In the genomic region with DNA sequence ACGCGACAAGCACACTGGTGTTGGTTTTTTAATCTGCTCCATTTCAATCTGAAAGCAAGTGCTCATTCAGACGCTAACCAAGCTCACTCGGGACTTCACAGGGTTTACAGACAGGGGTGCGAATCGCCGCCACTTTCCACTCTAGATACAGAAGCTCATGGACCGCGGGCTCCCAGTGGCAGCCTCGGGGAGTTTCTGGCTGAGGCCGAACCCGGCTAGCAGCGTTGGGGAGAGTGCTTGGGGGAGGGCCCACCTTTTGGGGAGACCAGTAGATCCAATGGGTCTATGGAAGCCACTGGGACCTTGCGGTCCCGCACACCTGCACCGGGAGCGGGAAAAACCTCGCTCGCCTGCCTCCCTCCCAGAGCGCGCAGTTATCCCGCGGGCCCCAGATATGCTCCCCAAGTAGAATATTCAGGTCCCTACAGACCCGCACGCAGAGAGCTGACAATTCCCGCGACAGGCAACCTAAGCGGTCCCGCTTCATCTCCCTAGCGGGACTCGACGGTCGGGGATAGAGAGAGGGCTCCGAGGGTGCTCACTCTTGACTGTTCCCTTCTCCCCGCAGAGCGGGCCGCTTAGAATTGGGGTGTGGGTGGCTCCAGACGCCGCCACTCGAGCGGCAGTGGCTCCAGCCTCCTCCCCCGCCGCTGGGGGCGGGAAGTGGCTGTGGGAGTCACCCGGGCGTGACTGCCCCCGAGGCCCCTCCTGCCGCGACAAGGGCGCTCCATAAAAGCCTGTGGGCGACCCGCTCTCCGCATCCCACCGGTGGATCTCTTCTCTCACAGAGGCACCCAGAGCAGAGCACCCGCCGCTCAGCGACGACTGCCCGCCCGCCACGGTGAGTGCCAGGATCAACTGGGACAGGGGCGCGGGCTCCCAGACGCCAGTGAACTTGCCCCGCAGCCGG, we compare ENCODE assay signal across 7 mouse cellular contexts. TPM values are rescaled to one million over a fixed set of nuclear protein-coding genes. Genes with fewer than 3 reads are reported as not detected.
DNase-seq lines count a peak whose midpoint lies in the region; ATAC-seq and TF ChIP-seq lines count a peak whose summit lies in the region.

Gene Npy, plus strand, starts transcription at position 750 of the 910 bp plus-strand sequence.

- peak within 1 kb of the TSS; percentile 52 to 71 for H3K4me3 ChIP-seq in ES-E14 (ENCODE audit: insufficient read depth in 1 of 2, low read depth in 1 of 2, low read length in 2 of 2, poor library complexity in 1 of 2, severe bottlenecking in 1 of 2)
- H3K4me3 ChIP-seq in embryonic facial prominence, embryonic 11.5 days (ENCODE audit: low read depth, low read length): peak within 1 kb of the TSS; percentile 36
- peak within 1 kb of the TSS; percentile 42 for H3K4me3 ChIP-seq in lung, embryonic 15.5 days

- peak within 1 kb of the TSS; percentile 35; the same call in 1 of the 2 replicates for H3K9ac ChIP-seq in ES-E14 (ENCODE audit: insufficient read depth, low read depth, low read length, poor library complexity, severe bottlenecking)
- peak within 1 kb of the TSS; percentile 13; the same call in 1 of the 2 replicates for H3K9ac ChIP-seq in embryonic facial prominence, embryonic 11.5 days (replicated peaks; ENCODE audit: low read length)
- H3K9ac ChIP-seq in lung, embryonic 15.5 days: no peak within 1 kb of the TSS; the same call in 1 of the 2 replicates

- peak within 1 kb of the TSS; percentile 71 for H3K4me2 ChIP-seq in embryonic facial prominence, embryonic 11.5 days (ENCODE audit: low read depth, low read length)
- peak within 1 kb of the TSS; percentile 87 for H3K4me2 ChIP-seq in lung, embryonic 15.5 days

- H3K9me3 ChIP-seq in ES-E14 (ENCODE audit: control insufficient read depth, insufficient read depth, low read depth, low read length): no peaks in the 10 kb centered on the region
- H3K9me3 ChIP-seq in embryonic facial prominence, embryonic 11.5 days (replicated peaks; ENCODE audit: control insufficient read depth, low read length): no peaks in the 10 kb centered on the region
- no peaks in the 10 kb centered on the region for H3K9me3 ChIP-seq in lung, embryonic 15.5 days

- no peaks in the 10 kb centered on the region for H3K4me1 ChIP-seq in ES-E14 (ENCODE audit: control insufficient read depth in 2 of 2, insufficient read depth in 2 of 2, low read length in 2 of 2, poor library complexity in 1 of 2)
- peaks cover 3% of the 10 kb centered on the region for H3K4me1 ChIP-seq in embryonic facial prominence, embryonic 11.5 days (ENCODE audit: control insufficient read depth, insufficient read depth, low read length)
- H3K4me1 ChIP-seq in lung, embryonic 15.5 days: peaks cover 11% of the 10 kb centered on the region

- H3K27me3 ChIP-seq in embryonic facial prominence, embryonic 11.5 days (ENCODE audit: control insufficient read depth, insufficient read depth, low read length): peaks cover 30% of the 10 kb centered on the region
- peaks cover 75% of the 10 kb centered on the region for H3K27me3 ChIP-seq in lung, embryonic 15.5 days

- no peak within 1 kb of the TSS for H3K27ac ChIP-seq in ES-E14 (ENCODE audit: insufficient read depth, low read depth, low read length, poor library complexity, severe bottlenecking)
- H3K27ac ChIP-seq in embryonic facial prominence, embryonic 11.5 days (replicated peaks; ENCODE audit: low read depth, low read length): no peak within 1 kb of the TSS
- H3K27ac ChIP-seq in lung, embryonic 15.5 days: no peak within 1 kb of the TSS

- peak; percentile 1 to 2 for DNase-seq in B cell, adult 2 months
- no peak for DNase-seq in ES-E14 (ENCODE audit: low read depth, low spot score)
- peak; percentile 44 for DNase-seq in embryonic facial prominence, embryonic 11.5 days (ENCODE audit: low spot score)
- DNase-seq in heart, postnatal 4 days: peak; percentile 32
- no peak for DNase-seq in large intestine, adult 2 months (ENCODE audit: low read depth, low spot score)
- DNase-seq in retina, postnatal 1 day: peak; percentile 69

- in situ Hi-C loops in ES-E14 (cut with MboI; ENCODE audit: low sequenced_read_pairs in 2 of 2, unreplicated experiment in 2 of 2): no loop called here

- 0 out of 2 replicates have a peak, but pooled peaks have one; percentile 44 for ATAC-seq in embryonic facial prominence, embryonic 11.5 days (replicated peaks; ENCODE audit: insufficient number of reproducible peaks, low FRiP score, low TSS enrichment, low read depth)
- ATAC-seq in lung, embryonic 15.5 days (ENCODE audit: borderline replicate concordance, extremely low read depth, low FRiP score, low TSS enrichment): 0 out of 2 replicates have a peak, but pooled peaks have one; percentile 49

- H3K36me3 ChIP-seq in ES-E14 (ENCODE audit: control insufficient read depth, insufficient read depth, low read length, poor library complexity, severe bottlenecking): no peaks in the 10 kb centered on the region
- H3K36me3 ChIP-seq in embryonic facial prominence, embryonic 11.5 days (replicated peaks; ENCODE audit: control insufficient read depth, insufficient read depth, low read depth, low read length): no peaks in the 10 kb centered on the region
- H3K36me3 ChIP-seq in lung, embryonic 15.5 days: no peaks in the 10 kb centered on the region

- WGBS in embryonic facial prominence, embryonic 11.5 days: under 1% methylated on average over 62 of the region's 66 CpGs
- WGBS in large intestine, adult 2 months: 1% methylated on average over 65 of the region's 66 CpGs
- WGBS in lung, embryonic 15.5 days: under 1% methylated on average over 66 of the region's 66 CpGs

TF ChIP-seq in ES-E14, 5 proteins besides CTCF, POLR2A, EP300 and RAD21:
- TF ChIP-seq CHD2 (IDR thresholded peaks at IDR 0.05; ENCODE audit: low read depth, low read length) (no peak), ZNF384 (IDR thresholded peaks at IDR 0.05; ENCODE audit: low read depth, low read length) (no peak), HCFC1 (IDR thresholded peaks at IDR 0.05; ENCODE audit: borderline replicate concordance, insufficient read depth, low read length) (no peak), MAFK (IDR thresholded peaks at IDR 0.05; ENCODE audit: insufficient read depth, low read depth, low read length) (no peak), ZC3H11A (IDR thresholded peaks at IDR 0.05; ENCODE audit: borderline replicate concordance, low read depth, low read length) (no peak)

RNA-seq across cellular contexts. Expression of gene Npy, which starts in this region (rescaled TPM):
- 0.48 and 1.0 TPM in 2 replicates for total RNA-seq in ES-E14 (2012; rRNA removed)
- polyA plus RNA-seq in embryonic facial prominence, embryonic 11.5 days (2014; fragmentation: Nextera tagmentation; extraction: Ambion mirVana): 2.5 and 4.6 TPM in 2 replicates
- total RNA-seq in heart, postnatal 4 days (2021): 1 to 10 TPM in 1 of 2 experiments, not detected in 1; 1.7 TPM
- 35.8 and 50.9 TPM in 2 replicates for polyA plus RNA-seq in large intestine, adult 2 months (2012; rRNA removed)
- polyA plus RNA-seq in lung, embryonic 15.5 days (2015; fragmentation: Nextera tagmentation; extraction: Ambion mirVana): 0.73 and 2.6 TPM in 2 replicates

Comparison
In these comparisons a context has a peak if more than half of its experiments do, and no peak if none do; other contexts are left out.
1. DNase-seq: peak in B cell, adult 2 months (2 of 2), embryonic facial prominence, embryonic 11.5 days (single experiment), heart, postnatal 4 days (single experiment) and retina, postnatal 1 day (single experiment); none in ES-E14 (single experiment) and large intestine, adult 2 months (single experiment).
2. Peak in every context shown above with its lines, with median percentiles within 50 percentile points of each other: H3K4me3 ChIP-seq.